Mouse (Mus musculus) bone marrow macrophage, adult 2 months (primary cell): ENCODE measurements around the gene Sdc3. TPM values are rescaled to one million over a fixed set of nuclear protein-coding genes. Genes with fewer than 3 reads are reported as not detected.

Experiments used
- H3K27ac ChIP-seq: 2 replicates; pipeline ENCODE4 v1.5.1; 2012; ENCODE audit warnings: low read depth, low read length; ENCODE audit not compliant: insufficient read depth
- H3K4me1 ChIP-seq: 2 replicates; pipeline ENCODE4 v1.6.1; 2012; ENCODE audit warnings: low read length; ENCODE audit not compliant: control insufficient read depth, insufficient read depth
- H3K4me3 ChIP-seq: 2 replicates; pipeline ENCODE4 v1.5.1; 2012; ENCODE audit warnings: mild to moderate bottlenecking, low read length, moderate library complexity; ENCODE audit not compliant: insufficient read depth
- CTCF ChIP-seq: IDR thresholded peaks from 2 replicates; pipeline ENCODE4 v1.5.1; 2012; ENCODE audit warnings: low read depth, mild to moderate bottlenecking, low read length, moderate library complexity
- POLR2A ChIP-seq: IDR thresholded peaks from 2 replicates; pipeline ENCODE4 v1.6.1; 2012; ENCODE audit warnings: mild to moderate bottlenecking, low read depth, low read length, borderline replicate concordance
- polyA plus RNA-seq: library from polyadenylated mRNA; stranded (reverse); fragments of >200 nt; gene quantifications from 2 replicates; pipeline ENCODE4 v1.2.4, GENCODE M21; 2012; ENCODE audit not compliant: missing spikeins, insufficient read depth, insufficient read length

Sdc3 gene
- polyA plus RNA-seq, 1 experiment, result 302 TPM

DNA sequence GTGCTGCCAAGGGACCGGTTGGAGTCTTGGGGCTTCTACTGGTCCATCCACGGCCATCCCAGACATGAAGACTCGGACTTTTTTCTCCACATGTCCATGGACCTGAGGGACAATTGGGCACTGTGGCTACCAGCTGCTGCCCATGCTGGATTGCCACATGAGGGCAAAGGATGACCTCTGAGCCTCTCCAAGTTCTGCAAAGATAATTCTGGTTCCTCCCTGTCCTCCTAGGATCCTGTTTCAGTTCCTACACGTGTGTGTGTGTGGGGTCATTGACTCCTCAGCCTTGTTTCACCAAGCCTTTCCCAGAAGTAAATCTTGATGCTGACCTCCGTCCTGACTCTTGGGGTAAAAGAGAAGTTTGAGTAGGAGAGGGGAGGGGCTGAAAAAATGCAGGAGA is 4.8 kb upstream of the Sdc3 start:
- H3K27ac ChIP-seq, result peak overlapping the region; percentile 39
- TF ChIP-seq CTCF (no peak), POLR2A (no peak)

DNA sequence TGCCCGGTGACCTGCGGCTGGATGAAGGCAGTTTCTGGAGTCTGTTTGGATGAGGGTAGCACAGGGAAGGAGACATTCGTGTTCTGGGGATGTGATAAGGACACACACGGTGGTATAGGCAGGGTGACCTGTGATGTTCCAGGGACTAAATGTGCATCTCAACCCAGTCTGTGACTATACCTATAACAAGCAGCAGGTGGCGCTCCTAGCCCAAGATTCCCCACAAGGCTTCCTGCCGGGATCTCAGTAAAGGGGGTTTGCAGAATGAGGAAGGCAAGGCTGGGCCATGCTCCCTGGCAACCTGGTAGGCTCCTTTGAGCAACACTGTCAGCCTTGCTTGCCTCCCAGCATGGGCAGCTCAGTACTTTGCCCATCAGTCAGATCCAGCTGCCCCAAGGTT is 2.2 kb upstream of the Sdc3 start:
- peaks cover 37% of the 10 kb centered on the region for H3K4me1 ChIP-seq
- peak; percentile 47; the same call in 1 of the 2 replicates for TF ChIP-seq CTCF
- TF ChIP-seq POLR2A, result no peak

More for the DNA sequence above, 4.8 kb upstream of the Sdc3 start:
- peaks cover 31% of the 10 kb centered on the region for H3K4me1 ChIP-seq
- H3K4me3 ChIP-seq, result no peak overlapping the region

DNA sequence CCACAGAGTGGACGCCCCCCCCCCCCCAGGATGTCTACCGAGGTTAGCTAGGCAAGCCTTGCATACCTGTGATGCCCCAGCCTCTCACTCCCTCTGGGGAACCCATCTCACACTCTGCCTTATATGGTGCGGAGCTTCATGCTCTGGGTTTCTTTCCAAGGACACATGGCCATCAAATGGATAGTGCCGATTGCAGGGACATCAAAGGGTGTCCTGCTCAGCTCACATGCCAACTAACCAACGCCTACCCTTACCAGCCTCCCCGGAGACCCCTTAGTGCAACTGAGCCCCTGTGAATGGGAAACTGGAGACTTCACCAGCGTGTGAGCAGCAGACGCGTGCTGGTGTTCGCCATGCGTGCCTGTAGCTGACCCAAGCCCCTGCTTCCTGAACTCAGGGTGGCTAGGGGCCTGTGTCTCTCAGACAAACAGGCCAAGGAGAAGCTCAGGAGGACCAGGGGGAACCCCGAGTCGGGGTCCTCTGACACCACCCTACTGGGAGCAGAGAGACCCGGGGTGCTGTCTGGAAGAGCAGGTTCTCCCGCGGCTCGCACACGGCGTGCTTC is 444 bp upstream of the Sdc3 start:
- H3K4me3 ChIP-seq, result peak overlapping the region; percentile 91
- TF ChIP-seq CTCF, result no peak
- TF ChIP-seq POLR2A, result no peak
- H3K27ac ChIP-seq, result no peak overlapping the region

More for the DNA sequence above, 2.2 kb upstream of the Sdc3 start:
- Histone ChIP-seq H3K4me3 (no peak overlapping the region), H3K27ac (peak overlapping the region; percentile 11; the same call in 1 of the 2 replicates)

DNA sequence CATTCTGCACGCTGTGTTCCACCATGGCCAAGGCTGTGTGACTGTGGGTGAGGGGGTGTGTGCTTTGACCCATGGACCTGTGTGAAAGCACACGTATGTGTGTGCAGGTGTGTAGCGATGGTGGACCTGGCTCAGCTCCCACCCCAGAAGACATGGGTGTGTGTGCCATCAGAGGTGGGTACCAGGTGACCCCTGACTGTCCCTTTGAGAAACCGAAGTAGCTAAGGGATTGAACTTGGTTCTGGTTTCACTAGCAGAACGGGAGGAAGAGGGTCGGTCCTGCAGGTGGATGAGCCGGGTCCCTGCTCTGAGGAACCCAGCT is 804 bp downstream of the Sdc3 start:
- H3K4me3 ChIP-seq, result peak overlapping the region; percentile 91
- TF ChIP-seq POLR2A (no peak), CTCF (no peak)
- H3K27ac ChIP-seq, result no peak overlapping the region
- H3K4me1 ChIP-seq, result peaks cover 51% of the 10 kb centered on the region

More for the DNA sequence above, 444 bp upstream of the Sdc3 start:
- peaks cover 49% of the 10 kb centered on the region for H3K4me1 ChIP-seq

DNA sequence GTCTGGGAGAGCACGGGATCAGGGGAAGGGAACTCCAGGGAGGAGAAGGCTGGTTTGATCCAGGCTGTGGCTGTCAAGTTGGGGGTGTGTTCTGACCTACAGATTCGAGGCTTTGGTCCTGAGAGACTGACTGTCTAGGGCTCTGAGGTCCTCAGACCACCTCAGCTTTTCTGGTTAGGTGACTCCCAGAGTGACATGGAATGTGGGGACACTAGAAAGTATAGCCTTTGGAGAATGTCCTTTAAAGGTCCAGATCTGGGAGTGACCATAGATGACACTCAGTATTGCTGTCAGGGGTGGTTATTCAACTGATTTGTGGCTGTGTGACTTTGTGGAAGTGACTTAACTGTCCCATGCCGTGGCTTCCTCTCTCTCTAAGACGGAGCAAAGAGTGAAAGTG is 2.4 kb downstream of the Sdc3 start:
- no peak for TF ChIP-seq CTCF
- TF ChIP-seq POLR2A, result no peak
- Histone ChIP-seq H3K4me1 (peaks cover 64% of the 10 kb centered on the region), H3K4me3 (peak overlapping the region; percentile 8; the same call in 1 of the 2 replicates), H3K27ac (peak overlapping the region; percentile 51)

DNA sequence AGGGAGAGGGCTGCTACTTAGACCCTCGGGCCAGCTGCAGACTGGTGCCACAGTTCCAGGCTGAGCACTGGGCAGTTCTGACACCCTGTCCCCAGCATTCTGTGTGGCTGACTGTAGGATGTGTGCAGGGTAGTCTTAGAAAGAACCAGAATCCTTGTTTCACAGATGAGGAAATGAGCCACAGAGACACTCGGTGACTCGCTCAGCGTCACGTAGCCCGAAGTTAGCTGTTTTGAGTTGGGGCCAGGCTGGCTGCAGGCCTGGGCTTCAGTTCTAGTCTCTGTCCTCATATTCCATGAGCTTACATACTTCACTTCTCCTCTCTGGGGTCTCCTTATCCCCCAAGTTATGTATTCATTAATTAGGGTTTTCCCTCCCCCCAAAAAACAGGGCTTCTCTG is 3.6 kb downstream of the Sdc3 start:
- Histone ChIP-seq H3K27ac (peak overlapping the region; percentile 51), H3K4me1 (peaks cover 72% of the 10 kb centered on the region), H3K4me3 (no peak overlapping the region)
- no peak for TF ChIP-seq POLR2A
- no peak for TF ChIP-seq CTCF

DNA sequence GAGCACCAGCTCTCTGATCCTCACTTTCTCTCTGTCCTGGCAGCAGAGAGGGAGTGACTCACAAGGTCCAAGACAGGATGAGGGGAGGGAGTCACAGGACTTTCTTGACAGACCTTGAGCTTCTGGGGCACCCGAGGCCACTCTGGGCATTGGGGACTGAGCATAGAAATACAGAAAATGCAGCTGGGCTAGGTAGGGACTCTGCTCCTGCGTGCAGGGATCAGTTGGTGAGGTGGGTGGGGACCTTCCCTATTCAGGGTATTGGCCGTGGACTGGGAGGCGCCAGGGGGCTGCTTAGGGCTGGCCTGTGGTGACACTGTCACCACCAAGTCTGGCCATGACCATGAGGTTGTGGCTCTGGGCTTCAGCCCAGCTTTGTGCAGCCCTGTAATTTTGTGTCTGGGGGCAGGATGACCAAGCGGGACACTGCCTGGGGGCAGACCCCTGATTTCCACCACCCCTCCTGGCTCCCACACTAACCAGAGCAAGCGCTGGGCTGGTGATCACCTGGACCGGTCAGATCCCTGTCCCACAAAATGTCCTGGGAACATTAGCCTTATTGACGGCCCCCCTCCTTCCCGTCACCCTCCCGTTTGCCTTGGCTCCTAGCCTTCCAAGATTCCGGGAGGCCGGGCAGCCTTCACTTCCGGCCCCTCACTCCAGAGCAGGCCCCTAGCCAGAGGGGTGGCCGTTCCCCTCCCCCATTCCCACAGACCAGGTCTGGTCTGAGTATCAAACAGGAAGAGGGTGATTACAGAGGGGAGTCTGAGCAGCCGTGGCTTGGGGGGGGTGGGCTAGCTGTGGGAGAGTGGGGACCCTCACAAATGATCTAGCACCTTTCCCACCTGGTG is 5.1 kb downstream of the Sdc3 start:
- no peak overlapping the region for H3K27ac ChIP-seq
- TF ChIP-seq CTCF, result no peak
- TF ChIP-seq POLR2A, result no peak
- peaks cover 83% of the 10 kb centered on the region for H3K4me1 ChIP-seq
- H3K4me3 ChIP-seq, result no peak overlapping the region

DNA sequence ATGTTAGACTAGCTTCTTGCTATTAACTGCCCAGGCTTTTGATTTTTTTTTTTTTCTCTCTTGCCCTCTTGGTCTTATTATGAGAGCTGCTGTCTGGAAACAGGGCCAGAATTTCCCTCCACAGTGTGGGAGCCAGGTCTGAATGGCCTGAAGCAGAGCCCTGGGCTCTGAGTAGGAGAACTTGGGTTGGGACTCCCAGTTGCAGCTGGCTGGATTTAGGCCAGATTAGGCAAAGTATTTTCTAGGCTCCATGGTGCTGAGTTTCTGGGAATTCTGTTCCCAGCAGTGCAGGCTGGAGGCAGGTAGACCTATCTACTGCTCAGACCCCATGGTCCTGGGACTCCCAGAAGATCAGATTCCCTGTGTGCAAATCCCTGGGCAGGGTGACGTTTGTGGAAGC is 6.1 kb downstream of the Sdc3 start:
- Histone ChIP-seq H3K4me3 (no peak overlapping the region), H3K27ac (no peak overlapping the region), H3K4me1 (peaks cover 86% of the 10 kb centered on the region)
- no peak for TF ChIP-seq POLR2A
- no peak for TF ChIP-seq CTCF

DNA sequence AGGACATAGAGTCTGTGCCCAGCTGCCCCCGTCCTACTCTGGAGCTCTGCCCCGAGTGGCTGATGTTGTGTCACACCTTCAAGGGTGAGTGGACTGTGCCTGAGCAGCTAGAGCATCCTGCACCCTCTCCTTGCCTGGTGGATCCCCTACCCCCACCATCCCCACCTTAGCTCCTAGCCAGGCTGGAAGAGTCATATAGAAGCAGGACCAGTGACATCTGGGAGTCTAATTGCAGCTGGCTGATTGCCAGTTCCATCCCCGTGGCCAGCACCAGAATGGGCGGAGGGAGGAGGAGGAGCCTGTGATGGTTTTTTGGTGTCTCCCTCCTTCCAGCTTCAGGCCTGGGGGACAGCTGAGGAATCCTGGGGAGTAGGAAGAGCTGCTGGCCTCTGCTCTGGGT is 6.8 kb downstream of the Sdc3 start:
- H3K27ac ChIP-seq, result peak overlapping the region; percentile 87
- TF ChIP-seq CTCF, result no peak
- TF ChIP-seq POLR2A, result no peak
- no peak overlapping the region for H3K4me3 ChIP-seq
- peaks cover 82% of the 10 kb centered on the region for H3K4me1 ChIP-seq

DNA sequence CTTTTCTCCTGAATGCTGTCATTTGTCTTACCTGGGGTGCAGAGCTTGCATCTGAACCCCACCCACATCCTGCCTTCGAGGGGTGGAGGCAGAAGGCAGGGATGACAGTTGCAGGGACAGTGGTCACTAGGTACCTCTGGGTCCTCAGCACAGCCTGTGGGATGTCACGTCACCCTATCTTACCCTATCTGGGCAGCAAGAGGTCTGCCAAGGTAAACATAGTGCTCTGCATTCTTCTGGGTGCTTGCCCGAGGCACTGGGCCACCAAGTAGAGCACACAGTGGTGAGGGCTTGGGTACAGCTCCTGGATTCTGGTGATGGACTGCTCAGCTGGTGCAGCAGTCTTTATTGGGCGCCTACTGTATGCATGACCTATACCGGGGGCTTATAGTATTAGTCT is 7.2 kb downstream of the Sdc3 start:
- Histone ChIP-seq H3K4me1 (peaks cover 77% of the 10 kb centered on the region), H3K27ac (peak overlapping the region; percentile 87), H3K4me3 (no peak overlapping the region)
- no peak for TF ChIP-seq CTCF
- no peak for TF ChIP-seq POLR2A
